Mouse (Mus musculus): ENCODE measurements at regions not wholly inside any gene's neighbourhood (a gene's known extent, or its start where the extent isn't known, plus 50 kb on each side); places are given as distances from the start of the nearest gene placed in this dataset.

DNA sequence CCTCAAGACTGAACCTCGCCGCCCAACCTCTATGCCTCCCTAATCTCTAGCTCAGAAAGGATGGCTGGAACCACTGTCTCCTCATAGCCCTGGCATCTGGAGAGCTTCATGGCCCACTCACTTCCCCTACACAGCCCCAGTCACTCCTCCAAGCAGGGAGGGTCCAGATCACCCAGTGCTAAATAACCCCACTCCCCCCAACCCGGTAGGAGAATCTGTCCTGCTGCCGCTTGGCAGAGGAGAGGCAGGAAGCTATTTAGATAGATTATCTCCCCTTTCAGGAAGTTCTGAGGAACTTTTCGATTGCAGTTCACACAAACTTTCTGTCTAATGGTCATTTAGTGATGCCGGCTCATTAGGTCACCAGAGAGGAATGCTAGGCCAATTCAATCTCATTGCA, 196.9 kb downstream of the Sox9 start:
- TF ChIP-seq CTCF (IDR thresholded peaks at IDR 0.05; ENCODE audit: insufficient read depth, low read depth, low read length) (no peak), POLR2A (IDR thresholded peaks at IDR 0.05; ENCODE audit: insufficient read depth, low read depth, low read length) (no peak)

Data from olfactory bulb, adult 2 months (tissue).